8 mouse cellular contexts compared by ENCODE assay signal in the genomic region with DNA sequence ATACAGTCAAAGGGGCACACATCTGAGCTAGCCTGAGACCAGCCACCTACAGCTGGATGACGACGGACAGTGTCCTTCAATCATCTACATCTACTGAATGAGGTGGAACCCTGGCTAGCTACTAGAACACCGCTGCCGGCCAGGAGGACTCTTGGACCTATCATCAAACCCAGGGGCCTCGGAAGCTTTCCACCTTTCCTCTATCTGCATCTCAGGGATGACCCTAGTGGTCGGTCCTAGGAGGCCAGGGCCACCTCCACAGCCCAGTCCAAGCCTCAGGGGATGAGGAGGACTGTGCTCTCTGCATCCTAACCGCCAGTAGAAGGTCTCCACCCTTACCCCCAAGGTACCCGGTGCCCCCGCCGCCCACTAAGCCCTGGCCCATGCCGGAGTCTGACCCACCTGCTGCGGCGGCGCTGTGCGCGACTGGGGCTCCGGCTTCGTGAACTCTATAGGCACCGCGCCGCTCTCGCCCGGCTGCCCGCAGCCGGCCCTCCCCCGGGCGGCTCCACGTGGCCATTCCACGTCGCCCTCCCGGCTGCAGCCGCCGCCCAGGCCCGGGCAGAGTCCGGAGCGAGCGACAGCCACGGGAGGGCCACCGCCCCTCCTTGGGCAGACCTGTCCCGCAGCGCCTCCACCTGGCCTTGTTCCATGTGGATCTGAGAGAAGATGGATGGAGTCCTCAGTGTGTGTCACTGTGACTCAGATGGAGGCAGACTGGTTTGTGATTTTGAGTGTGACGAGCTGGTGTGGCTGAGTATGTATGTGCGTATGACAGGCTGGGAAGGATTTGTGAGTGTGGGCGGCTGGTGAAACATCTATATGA. TPM values are rescaled to one million over a fixed set of nuclear protein-coding genes. Genes with fewer than 3 reads are reported as not detected.
A peak's percentile ranks its signal among the peaks of the same experiment; 100 is the strongest.
DNase-seq lines count a peak whose midpoint lies in the region; ATAC-seq lines count a peak whose summit lies in the region.

Cgref1 (minus strand) TSS at position 636 of the 826 bp plus-strand sequence.

- peak; percentile 78 for ATAC-seq in frontal cortex, adult (ENCODE audit: low TSS enrichment)
- ATAC-seq in hindbrain, embryonic 16.5 days = peak; percentile 79

- H3K9me3 ChIP-seq in hindbrain, embryonic 16.5 days (ENCODE audit: control insufficient read depth, low read length) = no peaks in the 10 kb centered on the region

- 5% methylated on average over 32 of the region's 44 CpGs for WGBS in hindbrain, embryonic 16.5 days

- peak within 1 kb of the TSS; percentile 93 for H3K4me2 ChIP-seq in hindbrain, embryonic 16.5 days (ENCODE audit: low read length)

- DNase-seq in R1 (ENCODE audit: low read depth, low spot score) (peak; percentile 64), adipocyte (ENCODE audit: low spot score) (no peak)
- DNase-seq in cerebellum, adult 18-20 months = peak; percentile 78 to 82
- DNase-seq in left cerebral cortex, adult 11 months (ENCODE audit: low spot score) = peak; percentile 59
- DNase-seq in lung, postnatal 10 days = peak; percentile 72
- peak; percentile 83 to 88 for DNase-seq in right cerebral cortex, postnatal 10 days (ENCODE audit: low spot score in 2 of 2)

- H3K4me3 ChIP-seq in hindbrain, embryonic 16.5 days (ENCODE audit: low read length) = peak within 1 kb of the TSS; percentile 67

- peak within 1 kb of the TSS; percentile 64 for H3K27ac ChIP-seq in hindbrain, embryonic 16.5 days (ENCODE audit: low read depth, low read length)

- no peaks in the 10 kb centered on the region for H3K36me3 ChIP-seq in hindbrain, embryonic 16.5 days (ENCODE audit: control insufficient read depth, insufficient read depth, low read length)

- peaks cover 7% of the 10 kb centered on the region for H3K4me1 ChIP-seq in hindbrain, embryonic 16.5 days (ENCODE audit: control insufficient read depth, insufficient read depth, low read depth, low read length)

- no peaks in the 10 kb centered on the region for H3K27me3 ChIP-seq in hindbrain, embryonic 16.5 days (replicated peaks; ENCODE audit: control insufficient read depth, insufficient read depth, low read length)

- peak within 1 kb of the TSS; percentile 89 for H3K9ac ChIP-seq in hindbrain, embryonic 16.5 days (ENCODE audit: low read depth, low read length)

RNA-seq across cellular contexts. Expression of gene Cgref1, which starts in this region (rescaled TPM):
- polyA plus RNA-seq in hindbrain, embryonic 16.5 days (2015; fragmentation: Nextera tagmentation; extraction: Ambion mirVana) = 77.3 and 89.1 TPM in 2 replicates
